Mouse (Mus musculus): ENCODE measurements around the gene Cacng6.
"Not testable (repeated sequence)": the region's sequence is repeated elsewhere in the genome, so short reads cannot be mapped to it uniquely, and the experiment has no call there.

Cacng6 gene

DNA sequence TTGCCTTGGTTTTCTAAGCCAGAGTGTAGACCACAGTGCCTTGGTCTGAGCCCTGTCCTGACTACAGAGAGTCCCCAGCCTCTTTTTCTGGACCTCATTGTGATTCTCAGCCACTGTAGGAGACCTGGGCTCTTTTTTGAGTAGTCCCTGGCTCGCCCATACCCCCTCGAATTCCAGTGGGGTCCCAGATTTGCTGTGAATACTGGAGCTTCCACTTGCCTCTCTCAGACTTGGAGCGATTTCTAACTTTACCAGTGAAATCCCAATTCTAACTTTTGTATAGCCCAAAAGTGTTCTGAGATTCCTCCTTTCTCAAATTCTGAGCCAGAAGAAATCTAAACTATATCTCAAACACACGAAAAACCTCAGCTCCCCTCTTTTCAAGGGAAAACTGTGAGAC lies at the start of gene Cacng6:
Gene Cacng6 (plus strand): TSS at position 301 of the 400 bp plus-strand sequence.
- no peak for DNase-seq

DNA sequence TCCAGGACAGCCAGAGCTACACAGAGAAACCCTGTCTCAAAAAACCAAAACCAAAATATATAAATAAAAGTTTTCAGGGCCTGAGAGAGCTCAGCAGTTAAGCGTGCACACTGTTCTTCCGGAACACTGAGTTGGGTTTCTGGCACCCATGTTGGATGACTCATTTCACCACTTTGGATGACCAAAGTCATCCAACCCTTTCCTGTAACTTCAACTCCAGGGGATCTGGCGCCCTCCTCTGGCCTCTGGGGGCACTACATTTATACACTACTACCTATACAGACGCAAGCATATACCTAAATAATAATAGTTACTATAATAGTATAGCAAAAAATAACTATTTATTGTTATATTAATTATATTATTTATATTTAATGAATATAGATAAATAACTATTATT lies 47.2 kb upstream of the Cacng6 start:
- peak; percentile 74 for DNase-seq

DNA sequence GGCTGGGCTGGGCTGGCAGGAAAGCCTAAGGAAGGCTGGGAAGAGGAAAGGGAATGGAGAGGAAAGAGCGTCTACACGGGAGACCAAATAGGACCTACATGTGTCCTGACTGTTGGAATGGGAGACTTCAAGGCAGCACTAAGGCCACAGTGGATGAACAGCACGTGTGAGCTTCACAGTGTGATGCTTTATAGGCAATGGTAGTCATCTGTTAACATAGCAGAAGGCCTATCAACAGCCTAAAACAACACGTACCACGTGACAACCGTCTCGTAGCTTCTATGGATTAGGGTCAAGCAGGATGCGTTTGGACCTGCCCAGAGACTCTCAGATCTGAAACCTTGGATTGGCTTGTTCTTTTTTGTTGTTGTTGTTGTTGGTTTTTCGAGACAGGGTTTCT lies 41.9 kb upstream of the Cacng6 start:
- DNase-seq: no peak

DNA sequence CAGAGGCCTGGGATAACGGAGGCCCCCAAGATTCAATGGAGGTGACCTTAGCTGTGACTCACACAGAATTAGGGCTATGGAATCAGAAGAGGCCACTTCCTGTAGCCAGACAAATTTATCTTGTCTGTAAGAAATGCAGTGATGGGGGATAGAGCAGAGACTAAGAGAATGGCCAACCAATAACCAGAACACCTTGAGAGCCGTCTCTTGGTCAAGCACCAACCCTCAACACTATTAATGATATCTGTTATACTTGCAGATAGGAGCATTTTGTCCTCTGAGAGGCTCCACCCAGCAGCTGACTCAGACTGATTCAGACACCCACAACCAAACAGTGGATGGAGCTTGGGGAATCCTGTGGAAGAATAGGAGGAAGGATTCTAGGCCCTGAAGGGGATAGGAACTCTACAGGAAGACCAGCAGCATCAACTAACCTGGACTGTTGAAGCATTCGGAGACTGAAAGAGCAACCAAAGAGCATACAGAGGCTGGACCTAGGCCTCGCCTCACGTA lies 39.1 kb upstream of the Cacng6 start:
- DNase-seq: no peak

DNA sequence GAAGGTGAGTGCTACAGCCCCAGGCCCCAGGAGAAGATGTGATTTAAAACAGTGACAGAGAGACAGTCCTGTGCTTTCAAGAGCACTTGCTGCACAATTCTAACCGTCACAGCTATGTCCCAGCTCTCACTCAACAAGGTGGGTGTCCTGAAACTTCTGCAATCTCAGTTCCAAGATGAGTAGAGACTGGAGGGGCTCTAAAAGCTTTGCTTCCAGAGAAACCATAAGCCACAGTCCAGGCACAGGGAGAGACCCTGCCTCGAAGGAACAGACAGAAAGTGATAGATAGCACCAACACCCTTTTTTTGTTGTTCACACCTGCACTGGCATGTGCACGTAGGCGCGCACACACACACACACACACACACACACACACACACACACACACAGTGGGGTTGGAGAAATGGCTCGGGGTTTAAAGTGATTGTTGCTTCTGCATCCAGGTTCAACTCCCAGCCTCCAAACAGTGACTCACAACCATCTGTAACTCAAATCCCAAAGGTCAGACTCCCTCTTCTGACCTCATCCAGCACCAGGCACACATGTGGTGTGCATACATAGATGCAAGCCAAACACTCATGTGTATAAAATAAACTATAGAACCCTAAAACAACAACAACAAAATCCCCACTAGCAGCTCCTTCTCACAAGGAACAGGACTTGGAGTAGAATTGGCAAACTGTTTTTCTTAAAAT lies 37.8 kb upstream of the Cacng6 start:
- DNase-seq: no peak

DNA sequence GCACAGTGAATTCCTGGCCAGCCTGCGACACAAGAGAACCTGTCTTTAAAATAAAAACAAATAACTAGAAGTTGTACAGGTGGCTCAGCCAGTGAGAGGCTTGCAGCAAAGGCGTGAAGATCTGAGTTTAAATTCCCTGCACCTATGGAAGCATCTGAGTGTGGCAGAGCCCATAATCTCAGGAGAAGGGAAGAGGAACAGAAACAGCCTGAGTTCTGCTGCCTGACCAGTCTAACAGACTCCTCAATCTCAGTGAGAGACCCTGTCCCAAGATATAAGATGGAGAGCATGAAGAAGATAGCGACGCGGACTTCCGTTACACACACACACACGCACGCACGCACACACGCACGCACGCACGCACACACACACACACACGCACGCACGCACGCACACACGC lies 36.2 kb upstream of the Cacng6 start:
- DNase-seq: no peak

DNA sequence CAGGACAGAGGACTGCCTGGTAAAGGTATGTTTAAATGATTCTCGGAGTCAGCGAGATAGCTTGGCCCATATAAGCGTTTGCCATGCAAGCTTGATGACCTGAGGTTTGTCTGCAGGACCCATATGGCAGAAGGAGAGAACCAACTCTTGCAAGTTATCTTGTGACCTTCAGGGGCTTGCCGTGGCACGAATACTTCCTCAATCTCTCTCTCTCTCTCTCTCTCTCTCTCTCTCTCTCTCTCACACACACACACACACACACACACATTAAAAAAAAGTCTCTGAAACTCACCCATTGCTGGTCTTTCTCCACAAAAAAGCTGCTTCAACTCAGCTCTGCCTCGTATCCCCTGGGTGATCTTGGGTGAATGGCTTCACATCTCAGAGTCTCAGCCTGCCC lies 35.1 kb upstream of the Cacng6 start:
- DNase-seq: no peak

DNA sequence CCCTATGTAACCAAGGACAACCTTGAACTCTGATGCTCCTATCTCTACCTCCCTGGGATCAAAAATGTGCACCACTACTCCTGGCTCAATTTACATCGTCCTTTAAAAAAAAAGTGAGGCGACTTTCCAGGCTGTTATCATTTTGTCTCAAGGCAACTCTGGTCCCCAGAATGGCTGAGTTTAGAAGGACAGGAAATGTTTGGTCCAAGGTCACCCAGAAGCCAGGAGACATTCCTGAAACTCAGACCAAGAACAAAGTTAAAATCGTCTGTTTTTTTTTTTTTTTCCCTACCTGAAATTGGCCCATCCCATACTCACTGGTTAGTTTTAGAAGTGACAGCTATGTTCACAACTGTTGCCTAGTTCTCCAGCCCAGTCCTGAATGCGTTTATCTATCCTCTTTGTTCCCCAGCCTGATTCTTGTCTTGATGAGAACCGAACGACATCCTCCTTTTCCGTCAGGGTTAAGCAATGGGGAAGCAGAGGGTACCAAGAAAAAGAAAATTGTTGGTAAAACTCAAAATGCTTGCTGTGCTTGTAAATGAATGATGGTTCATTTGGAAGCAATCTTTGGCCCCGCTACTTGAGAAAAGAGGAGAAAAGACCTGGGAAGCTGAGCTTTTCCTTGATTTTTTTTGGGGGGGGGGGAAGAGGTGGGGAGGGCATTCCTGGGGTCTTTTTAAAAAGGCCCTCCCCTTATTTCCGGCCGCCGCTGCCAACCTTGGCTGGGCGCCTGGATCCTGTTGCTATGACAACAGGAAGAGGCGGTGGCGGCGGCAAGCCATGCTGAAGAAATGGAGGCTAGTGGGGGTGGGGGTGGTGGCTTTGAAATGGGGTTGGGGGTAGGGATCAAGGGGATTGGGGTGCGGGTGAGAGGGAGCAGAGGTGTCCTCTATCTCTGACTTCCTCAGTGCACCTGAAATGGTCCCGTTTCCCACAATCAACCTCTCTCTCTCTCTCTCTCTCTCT lies 34.3 kb upstream of the Cacng6 start:
- DNase-seq: peak; percentile 59

DNA sequence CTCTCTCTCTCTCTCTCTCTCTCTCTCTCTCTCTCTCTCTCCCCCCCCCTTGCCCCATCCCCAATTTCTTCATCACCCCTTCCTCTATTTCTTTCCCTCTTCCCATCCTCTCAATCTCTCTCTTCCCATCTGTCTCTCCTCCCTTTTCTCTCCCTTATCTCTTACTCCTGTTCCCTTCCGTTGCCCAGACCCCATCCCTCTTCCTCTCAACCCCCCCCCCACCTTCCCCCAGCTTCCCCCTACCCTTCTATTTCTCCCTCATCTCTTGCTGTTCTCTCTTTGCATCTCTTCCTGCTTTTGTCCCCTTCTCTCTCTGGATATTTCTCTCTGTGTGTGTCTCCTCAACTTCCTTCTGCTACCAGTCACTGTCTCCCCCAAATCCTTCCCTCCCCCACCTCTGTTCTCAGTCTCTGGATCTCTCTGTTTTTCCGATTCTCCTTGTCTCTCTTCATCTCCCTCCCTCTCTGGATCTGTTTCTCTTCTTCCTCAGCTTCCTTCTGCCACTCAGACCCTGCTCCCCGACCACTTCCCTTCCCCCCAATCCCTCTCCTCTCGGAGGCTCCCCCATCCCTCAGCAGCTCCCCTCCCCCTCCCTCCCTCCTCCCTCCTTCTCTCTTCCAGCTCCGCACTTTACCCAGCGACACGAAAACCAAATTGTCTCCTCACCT lies 33.4 kb upstream of the Cacng6 start, which contains the start of gene Cacng8:
Gene Cacng8 (plus strand): TSS at position 271 of the 668 bp plus-strand sequence.
- DNase-seq: no peak

DNA sequence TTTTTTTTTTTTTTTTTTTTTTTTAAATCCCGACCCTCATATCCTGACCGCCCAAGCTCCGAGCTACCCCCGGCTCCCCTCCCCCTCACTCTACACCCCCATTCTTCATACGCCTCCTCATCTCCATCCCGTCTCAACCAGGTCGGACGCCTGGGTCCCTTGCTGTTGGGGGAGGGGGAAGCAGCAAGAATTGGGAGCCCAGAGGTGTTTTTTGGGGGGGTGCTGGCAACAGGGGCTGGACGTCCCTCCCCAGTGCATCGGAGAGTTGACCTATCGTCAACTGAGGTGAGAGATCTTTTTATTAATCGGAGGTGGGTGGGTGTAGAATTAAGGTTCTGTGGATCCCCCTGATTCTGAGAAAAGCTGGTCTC lies 32.9 kb upstream of the Cacng6 start:
- no peak for DNase-seq

DNA sequence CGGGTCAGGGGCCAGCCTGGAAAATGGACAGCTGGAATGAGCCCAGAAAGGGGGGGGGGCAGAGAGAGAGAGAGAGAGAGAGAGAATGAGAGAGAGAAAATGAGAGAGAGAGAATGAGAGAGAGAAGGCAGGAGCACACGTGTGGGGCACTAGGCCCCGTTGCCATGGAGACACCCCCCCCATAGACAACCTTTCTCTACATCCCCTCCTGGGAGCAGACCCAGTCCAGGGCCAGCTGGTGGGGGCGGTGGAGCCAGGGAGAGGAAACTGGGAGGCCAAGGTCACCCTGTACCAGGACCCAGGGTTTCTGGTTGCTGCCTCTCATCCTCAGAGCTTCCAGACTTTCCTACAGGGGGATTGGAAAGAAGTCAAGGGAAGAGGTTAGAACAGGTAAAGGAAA lies 32.2 kb upstream of the Cacng6 start:
- no peak for DNase-seq

DNA sequence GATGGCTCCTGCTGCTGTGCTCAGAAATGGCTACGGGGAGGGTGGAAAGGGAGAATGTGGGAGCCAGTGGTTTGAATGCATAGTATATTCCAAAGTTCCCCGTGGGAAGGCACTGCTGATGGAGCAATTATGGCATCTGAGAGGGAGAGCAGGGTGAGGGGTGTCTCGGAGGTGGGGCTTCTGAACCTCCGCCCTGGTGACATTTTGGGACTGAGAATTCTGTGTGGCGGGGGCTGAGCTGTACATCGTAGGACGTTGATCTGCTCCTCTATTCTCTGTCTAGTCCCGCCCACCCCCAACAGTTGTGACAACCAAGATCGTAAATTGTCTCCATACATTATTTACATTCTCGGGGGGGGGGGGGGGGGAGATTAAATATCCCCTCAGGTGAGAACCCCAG lies 26.6 kb upstream of the Cacng6 start:
- DNase-seq: no peak

DNA sequence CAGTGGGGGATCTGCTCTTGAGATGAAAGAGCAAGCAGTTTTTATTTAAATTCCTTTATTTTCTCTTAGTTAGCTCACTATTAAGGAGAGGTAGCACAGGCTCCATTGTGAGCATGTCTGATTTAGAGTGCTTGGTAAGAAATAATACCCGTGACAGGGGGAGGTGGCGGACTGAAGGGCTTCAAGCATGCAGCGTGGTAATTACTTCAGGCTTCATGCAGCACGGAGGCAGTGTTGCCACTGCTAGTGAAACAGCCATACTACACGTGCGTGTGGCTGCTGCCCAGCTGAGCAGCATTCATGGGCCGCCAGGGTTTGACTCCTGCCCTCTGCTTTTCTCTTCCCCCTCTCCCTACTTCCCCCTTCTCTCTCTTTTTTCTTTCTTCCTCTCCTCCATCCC lies 26.2 kb upstream of the Cacng6 start:
- DNase-seq: no peak

DNA sequence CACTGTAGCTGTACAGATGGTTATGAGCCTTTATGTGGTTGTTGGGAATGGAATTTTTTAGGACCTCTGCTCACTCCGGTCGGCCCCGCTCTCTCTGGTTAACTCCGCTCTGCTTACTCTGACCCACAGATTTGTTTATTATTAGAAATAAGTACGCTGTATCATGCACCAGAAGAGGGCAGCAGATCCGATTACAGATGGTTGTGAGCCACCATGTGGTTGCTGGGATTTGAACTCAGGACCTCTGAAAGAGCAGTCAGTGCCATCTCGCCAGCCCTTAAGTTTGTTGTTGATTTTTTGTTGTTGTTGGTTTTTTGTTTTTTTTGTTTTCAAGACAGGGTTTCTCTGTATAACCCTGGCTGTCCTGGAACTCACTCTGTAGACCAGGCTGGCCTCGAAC lies 25.6 kb upstream of the Cacng6 start:
- DNase-seq: not testable (repeated sequence)

DNA sequence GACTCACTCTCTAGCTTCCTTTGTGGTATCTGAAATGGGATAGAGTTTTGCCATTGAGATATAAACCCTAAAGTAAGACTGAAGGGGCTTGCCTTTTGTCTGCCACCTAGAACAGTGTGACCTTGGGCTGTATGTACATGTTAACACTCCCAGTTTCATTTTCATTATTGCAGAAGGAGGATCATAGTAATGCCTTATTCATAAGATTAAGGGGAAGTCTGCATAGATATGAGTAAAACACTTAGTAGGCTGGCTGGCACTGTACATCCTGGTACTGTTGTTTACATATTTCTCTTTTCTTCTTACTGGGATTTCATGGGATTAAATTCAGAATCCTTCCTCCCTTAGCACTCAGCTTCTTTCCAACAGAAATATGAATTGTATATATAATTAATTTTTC lies 24.1 kb upstream of the Cacng6 start:
- no peak for DNase-seq

DNA sequence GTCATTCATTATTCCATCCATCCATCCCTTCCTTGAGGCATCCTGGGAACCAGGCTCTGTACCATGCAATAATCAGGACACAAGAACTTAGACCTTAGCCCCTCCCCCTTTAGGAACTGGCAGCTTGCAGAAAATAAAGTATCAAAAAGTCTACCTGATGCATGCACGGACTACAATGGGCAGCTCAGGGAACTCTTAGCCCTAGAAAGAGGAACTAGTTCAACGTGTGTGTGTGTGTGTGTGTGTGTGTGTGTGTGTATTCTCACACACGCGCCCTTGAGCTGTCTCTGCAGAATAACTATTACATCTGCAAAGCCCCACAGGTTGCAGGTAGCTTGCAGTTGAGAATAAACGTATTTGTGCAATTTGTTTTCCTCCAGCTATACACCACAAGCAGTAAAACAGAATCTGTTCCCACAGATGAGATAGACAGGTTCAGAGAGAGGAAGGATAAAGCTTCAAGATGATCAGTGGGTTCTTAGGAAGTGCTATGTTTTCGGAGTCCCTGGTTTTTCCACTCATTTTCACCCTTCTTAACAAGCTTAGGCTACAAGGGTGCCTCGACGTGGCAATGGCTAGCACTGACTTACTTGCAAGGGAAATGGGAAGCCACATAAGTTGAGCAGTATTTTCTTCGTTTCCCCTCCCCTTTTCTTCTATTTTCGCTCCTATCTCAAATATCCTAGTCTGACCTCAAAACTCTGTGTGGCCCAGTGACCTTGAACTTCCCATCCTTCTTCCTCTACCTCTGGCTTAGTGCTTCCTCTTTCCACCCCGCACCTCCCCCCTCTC lies 14.1 kb upstream of the Cacng6 start:
- no peak for DNase-seq

DNA sequence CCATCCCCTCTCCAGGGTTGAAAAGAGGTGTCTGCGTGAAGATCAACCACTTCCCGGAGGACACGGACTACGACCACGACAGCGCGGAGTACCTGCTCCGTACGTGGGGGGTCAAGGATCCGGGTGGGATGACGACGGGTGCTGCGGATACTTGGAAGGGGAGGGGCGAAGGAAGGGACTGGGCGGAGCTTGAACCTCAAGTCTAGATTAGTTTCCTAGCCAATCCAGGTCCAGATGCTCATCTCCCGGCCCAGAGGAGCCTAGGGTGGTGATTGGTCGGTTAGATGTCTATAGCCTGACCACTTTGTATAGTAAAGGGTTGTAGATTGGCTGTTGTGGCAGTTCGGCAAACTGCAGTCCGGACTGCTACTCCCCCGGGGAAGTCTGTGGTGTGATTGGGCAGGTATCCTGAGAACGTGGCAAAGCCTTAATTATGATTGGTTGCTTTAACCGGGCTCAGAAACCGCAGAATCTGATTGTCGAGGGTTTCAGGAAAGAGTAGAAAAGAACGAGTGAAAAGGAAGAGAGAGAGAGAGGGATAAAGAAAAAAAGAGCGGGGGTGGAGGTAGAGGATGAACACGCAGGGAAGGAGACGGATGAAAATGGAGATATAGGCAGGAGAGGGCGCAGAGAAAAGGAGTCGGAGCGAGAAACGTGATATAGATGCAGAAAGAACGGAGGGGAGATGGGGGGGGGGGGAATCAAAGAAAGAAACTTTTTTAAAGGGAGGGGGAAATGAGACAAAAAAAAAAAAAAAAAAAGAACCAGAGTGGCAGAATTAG lies 12.6 kb upstream of the Cacng6 start:
- no peak for DNase-seq

DNA sequence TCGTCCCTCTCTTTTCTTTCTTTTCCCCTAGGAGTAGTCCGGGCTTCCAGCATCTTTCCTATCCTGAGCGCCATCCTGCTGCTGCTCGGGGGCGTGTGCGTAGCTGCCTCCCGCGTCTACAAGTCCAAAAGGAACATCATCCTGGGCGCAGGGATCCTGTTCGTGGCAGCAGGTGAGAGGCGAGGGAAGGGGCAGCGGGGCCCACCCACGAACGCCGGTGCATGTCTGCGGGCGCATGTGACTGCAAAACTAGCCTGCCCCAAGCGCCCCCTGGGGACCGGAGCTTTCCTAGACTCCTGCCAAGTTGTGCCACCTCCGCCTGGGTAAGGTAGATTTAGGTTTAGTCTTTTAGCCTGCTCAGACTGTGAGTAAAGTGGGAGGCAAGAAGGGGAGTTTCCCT lies 12.0 kb upstream of the Cacng6 start:
- no peak for DNase-seq

DNA sequence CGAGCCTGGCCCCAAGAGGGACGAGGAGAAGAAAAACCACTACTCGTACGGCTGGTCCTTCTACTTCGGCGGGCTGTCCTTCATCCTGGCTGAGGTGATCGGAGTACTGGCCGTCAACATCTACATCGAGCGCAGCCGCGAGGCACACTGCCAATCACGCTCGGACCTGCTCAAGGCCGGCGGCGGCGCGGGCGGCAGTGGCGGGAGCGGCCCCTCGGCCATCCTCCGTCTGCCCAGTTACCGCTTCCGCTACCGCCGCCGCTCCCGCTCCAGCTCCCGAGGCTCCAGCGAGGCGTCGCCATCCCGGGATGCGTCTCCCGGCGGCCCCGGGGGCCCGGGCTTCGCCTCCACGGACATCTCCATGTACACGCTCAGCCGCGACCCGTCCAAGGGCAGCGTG lies 9.1 kb upstream of the Cacng6 start:
- DNase-seq: peak; percentile 28

DNA sequence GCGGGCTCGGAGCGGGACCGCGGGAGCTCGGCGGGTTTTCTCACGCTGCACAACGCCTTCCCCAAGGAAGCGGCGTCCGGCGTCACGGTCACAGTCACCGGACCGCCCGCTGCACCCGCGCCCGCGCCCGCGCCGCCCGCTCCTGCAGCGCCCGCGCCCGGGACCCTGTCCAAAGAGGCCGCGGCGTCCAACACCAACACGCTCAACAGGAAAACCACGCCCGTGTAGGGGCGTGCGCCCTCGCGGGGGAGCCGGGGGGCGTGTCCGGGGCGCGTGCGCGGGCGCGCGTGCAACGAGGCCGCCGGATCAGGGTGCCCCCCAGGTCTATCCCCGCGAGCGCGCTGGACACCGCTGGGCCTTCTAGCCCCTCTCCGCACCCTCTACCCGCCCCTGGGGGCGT lies 8.6 kb upstream of the Cacng6 start:
- peak; percentile 26 for DNase-seq

DNA sequence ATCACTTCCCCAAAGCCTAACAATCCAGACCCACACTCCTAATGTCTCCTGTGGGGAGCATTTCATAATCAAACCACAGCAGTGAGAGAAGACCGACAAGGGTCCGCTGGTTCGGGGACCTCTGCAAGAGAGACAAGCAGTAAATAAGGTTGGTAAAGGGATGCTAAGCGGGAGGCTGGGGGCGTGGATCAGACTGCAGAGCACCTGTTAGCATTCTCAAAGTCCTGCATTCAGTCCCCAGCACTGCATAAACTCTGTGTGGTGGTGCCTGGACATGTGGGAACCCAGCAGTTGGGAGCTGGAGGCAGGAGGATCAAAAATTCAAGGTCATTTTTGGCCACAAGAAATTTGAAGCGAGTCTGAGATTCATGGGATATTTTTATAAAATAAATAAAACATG lies 4.1 kb upstream of the Cacng6 start:
- DNase-seq: no peak

DNA sequence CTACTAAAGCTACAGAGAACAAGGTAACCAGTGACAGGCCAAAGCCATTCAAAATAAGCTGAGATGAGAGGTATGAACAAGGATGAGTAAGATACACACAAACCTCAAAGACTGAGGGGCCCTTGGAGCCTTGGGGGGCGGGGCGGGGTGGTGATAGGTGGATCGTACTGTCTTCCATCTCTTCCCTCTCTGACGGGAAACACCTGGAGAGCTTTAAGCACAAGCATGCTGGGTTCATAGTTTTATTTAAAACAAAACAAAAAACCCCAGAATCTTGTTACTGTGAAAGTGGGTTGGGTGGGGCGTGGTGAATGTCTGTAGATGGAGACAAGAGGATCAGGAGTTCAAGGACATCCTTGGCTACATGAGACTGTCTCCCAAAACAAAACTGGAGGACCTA lies 3.5 kb upstream of the Cacng6 start:
- DNase-seq: no peak

All from lung, postnatal 10 days (tissue).